Comparison of ENCODE assay signal across 12 mouse cellular contexts in genomic region chr1:193261897-193262548, GRCm38 (mm10). TPM values are rescaled to one million over a fixed set of nuclear protein-coding genes. Genes with fewer than 3 reads are reported as not detected.
DNase-seq lines count a peak whose midpoint lies in the region; ATAC-seq and TF ChIP-seq lines count a peak whose summit lies in the region.
"Had no signal": no experiment of that assay in that cellular context is flagged by ENCODE, and none has a peak within 500 bp of the region (broad histone marks: within the 10 kb centered on the region; RNA-seq: fewer than 3 reads in every experiment).

No protein-coding gene starts in this region.

- intact Hi-C loops in left cerebral cortex, postnatal 36 days (cut with DNase I) = no loop called here

- H3K4me2 ChIP-seq in heart, embryonic 14.5 days (ENCODE audit: low read length) = no peak overlapping the region
- H3K4me2 ChIP-seq in kidney, postnatal 0 days (ENCODE audit: low read length) = no peak overlapping the region
- H3K4me2 ChIP-seq: limb, embryonic 15.5 days had no signal

- no peak for TF ChIP-seq POLR2A in cerebellum, adult 2 months (IDR thresholded peaks at IDR 0.05; ENCODE audit: borderline replicate concordance, insufficient read depth, low read length)

- no peak for DNase-seq in cerebellum, adult 2 months
- no peak for DNase-seq in cerebellum, postnatal 4 days (ENCODE audit: low spot score in 2 of 2)
- DNase-seq in adipocyte (ENCODE audit: low spot score) = peak; percentile 96
- DNase-seq in kidney, postnatal 0 days (ENCODE audit: low spot score) = peak; percentile 87
- DNase-seq in testis, postnatal 14 days (ENCODE audit: low spot score) = no peak
- no peak for DNase-seq in urinary bladder, adult 18-20 months (ENCODE audit: low spot score in 2 of 2)
- DNase-seq in left cerebral cortex, postnatal 36 days (ENCODE audit: low spot score in 2 of 2) = no peak
- DNase-seq: B cell, adult 2 months had no signal

- H3K4me3 ChIP-seq in cerebellum, adult 2 months (replicated peaks; ENCODE audit: insufficient read depth, low read depth, low read length) = no peak overlapping the region
- H3K4me3 ChIP-seq in heart, embryonic 14.5 days (ENCODE audit: control insufficient read depth in 1 of 2, insufficient read depth in 1 of 2, low read depth in 1 of 2, low read length in 2 of 2) = no peak overlapping the region
- no peak overlapping the region for H3K4me3 ChIP-seq in kidney, postnatal 0 days (replicated peaks; ENCODE audit: low read depth, low read length)
- H3K4me3 ChIP-seq: erythroblast, embryonic 14.5 days; limb, embryonic 15.5 days had no signal

- H3K27me3 ChIP-seq in cerebellum, adult 2 months (ENCODE audit: control insufficient read depth, insufficient read depth, low read length) = no peaks in the 10 kb centered on the region
- no peaks in the 10 kb centered on the region for H3K27me3 ChIP-seq in heart, embryonic 14.5 days (ENCODE audit: control insufficient read depth, insufficient read depth, low read length)
- no peaks in the 10 kb centered on the region for H3K27me3 ChIP-seq in kidney, postnatal 0 days (ENCODE audit: insufficient read depth, low read length)
- H3K27me3 ChIP-seq: limb, embryonic 15.5 days had no signal

- WGBS in cerebellum, adult 2 months = 69% methylated on average over 7 of the region's 7 CpGs
- WGBS in heart, embryonic 14.5 days = 61% methylated on average over 7 of the region's 7 CpGs
- 59% methylated on average over 7 of the region's 7 CpGs for WGBS in kidney, postnatal 0 days

- H3K9ac ChIP-seq in heart, embryonic 14.5 days (ENCODE audit: low read length) = no peak overlapping the region
- no peak overlapping the region for H3K9ac ChIP-seq in kidney, postnatal 0 days (ENCODE audit: low read depth, low read length)
- H3K9ac ChIP-seq: limb, embryonic 15.5 days had no signal

- no peaks in the 10 kb centered on the region for H3K36me3 ChIP-seq in heart, embryonic 14.5 days (ENCODE audit: control insufficient read depth, insufficient read depth, low read length)
- no peaks in the 10 kb centered on the region for H3K36me3 ChIP-seq in kidney, postnatal 0 days (ENCODE audit: insufficient read depth, low read length)
- H3K36me3 ChIP-seq: limb, embryonic 15.5 days had no signal

- peaks cover 3% of the 10 kb centered on the region; the same call in 1 of the 2 replicates for H3K4me1 ChIP-seq in cerebellum, adult 2 months (ENCODE audit: control insufficient read depth, insufficient read depth, low read length)
- H3K4me1 ChIP-seq in heart, embryonic 14.5 days (ENCODE audit: control insufficient read depth in 2 of 2, insufficient read depth in 2 of 2, low read length in 2 of 2) = peaks cover 10 to 21% of the 10 kb centered on the region in 2 experiments
- no peaks in the 10 kb centered on the region for H3K4me1 ChIP-seq in kidney, postnatal 0 days (replicated peaks; ENCODE audit: insufficient read depth, low read length)

- no peak for TF ChIP-seq CTCF in cerebellum, adult 2 months (IDR thresholded peaks at IDR 0.05; ENCODE audit: borderline replicate concordance, insufficient read depth, low read depth, low read length)
- no peak for TF ChIP-seq CTCF in kidney, postnatal 0 days (IDR thresholded peaks at IDR 0.05; ENCODE audit: low read depth)

- H3K27ac ChIP-seq in cerebellum, adult 2 months (ENCODE audit: insufficient read depth, low read length) = 0 out of 2 replicates have a peak overlapping the region, but pooled peaks have one; percentile 54
- peak overlapping the region; percentile 3 to 57; a peak in 3 of 4 replicates for H3K27ac ChIP-seq in heart, embryonic 14.5 days (replicated peaks in 1 of 2; ENCODE audit: control insufficient read depth in 1 of 2, insufficient read depth in 1 of 2, low read depth in 2 of 2, low read length in 2 of 2)
- peak overlapping the region; percentile 70; the same call in 1 of the 2 replicates for H3K27ac ChIP-seq in kidney, postnatal 0 days
- H3K27ac ChIP-seq: limb, embryonic 15.5 days had no signal

- ATAC-seq in heart, embryonic 14.5 days (ENCODE audit: insufficient number of reproducible peaks, insufficient read depth, low FRiP score, low read depth) = no peak
- ATAC-seq in kidney, postnatal 0 days (replicated peaks; ENCODE audit: low FRiP score, low read depth) = no peak; the same call in 1 of the 2 replicates
- ATAC-seq: Patski had no signal

- H3K9me3 ChIP-seq in heart, embryonic 14.5 days (ENCODE audit: control insufficient read depth, low read length) = no peaks in the 10 kb centered on the region
- H3K9me3 ChIP-seq in kidney, postnatal 0 days (replicated peaks; ENCODE audit: low read length) = no peaks in the 10 kb centered on the region
- H3K9me3 ChIP-seq: limb, embryonic 15.5 days had no signal

RNA-seq across cellular contexts. Expression of gene Hsd11b1, which starts 1.9 kb away (rescaled TPM):
- 94.8 and 95.6 TPM in 2 replicates for polyA plus RNA-seq in cerebellum, adult 2 months (2012; rRNA removed)
- polyA plus RNA-seq in heart, embryonic 14.5 days (2014; fragmentation: Nextera tagmentation; extraction: Ambion mirVana) = 1.6 TPM in 2 replicates
- polyA plus RNA-seq in kidney, postnatal 0 days (2015; fragmentation: Nextera tagmentation; extraction: Ambion mirVana) = 8.7 and 11.4 TPM in 2 replicates
- total RNA-seq in left cerebral cortex, postnatal 36 days (2021) = 10 to 100 TPM; 14.2 to 26.7 TPM
- polyA plus RNA-seq: erythroblast, embryonic 14.5 days had no signal

RNA-seq across cellular contexts. Expression of gene G0s2, which starts 11.0 kb away (rescaled TPM):
- 36.0 and 37.1 TPM in 2 replicates for polyA plus RNA-seq in cerebellum, adult 2 months (2012; rRNA removed)
- polyA plus RNA-seq in heart, embryonic 14.5 days (2014; fragmentation: Nextera tagmentation; extraction: Ambion mirVana) = 103 and 111 TPM in 2 replicates
- 47.6 and 48.9 TPM in 2 replicates for polyA plus RNA-seq in kidney, postnatal 0 days (2015; fragmentation: Nextera tagmentation; extraction: Ambion mirVana)
- total RNA-seq in left cerebral cortex, postnatal 36 days (2021) = 1 to 10 TPM; 5.3 to 8.7 TPM
- polyA plus RNA-seq: Patski had no signal

RNA-seq across cellular contexts. Expression of gene Lamb3, which starts 54.5 kb away (rescaled TPM):
- polyA plus RNA-seq in cerebellum, adult 2 months (2012; rRNA removed) = 3.9 and 4.1 TPM in 2 replicates
- polyA plus RNA-seq in heart, embryonic 14.5 days (2014; fragmentation: Nextera tagmentation; extraction: Ambion mirVana) = 2.9 and 3.1 TPM in 2 replicates
- polyA plus RNA-seq in kidney, postnatal 0 days (2015; fragmentation: Nextera tagmentation; extraction: Ambion mirVana) = 1.6 and 1.9 TPM in 2 replicates
- total RNA-seq in left cerebral cortex, postnatal 36 days (2021) = 1 to 10 TPM in 1 of 2 experiments, under 1 TPM in 1; 0.89 to 1.6 TPM
- polyA plus RNA-seq: erythroblast, embryonic 14.5 days had no signal

Comparison
In these comparisons a context has a peak if more than half of its experiments do, and no peak if none do; other contexts are left out.
1. DNase-seq: peak in adipocyte (single experiment) and kidney, postnatal 0 days (single experiment); none in cerebellum, adult 2 months (0 of 2), cerebellum, postnatal 4 days (0 of 2), testis, postnatal 14 days (single experiment), urinary bladder, adult 18-20 months (0 of 2) and left cerebral cortex, postnatal 36 days (0 of 2).
2. Peak in every context shown above with its lines, with median percentiles within 50 percentile points of each other: H3K27ac ChIP-seq.